Mouse (Mus musculus) erythroblast, embryonic 14.5 days (primary cell): Measurements from ENCODE around the gene Rbfox3. TPM values are rescaled to one million over a fixed set of nuclear protein-coding genes. Genes with fewer than 3 reads are reported as not detected.
"Not testable (repeated sequence)": the region's sequence is repeated elsewhere in the genome, so short reads cannot be mapped to it uniquely, and the experiment has no call there.

Source experiments
- H3K27me3 ChIP-seq: 2 replicates; pipeline ENCODE4 v1.6.1; 2012; ENCODE audit warnings: inconsistent platforms; ENCODE audit not compliant: control insufficient read depth
- H3K36me3 ChIP-seq: 2 replicates; pipeline ENCODE4 v1.6.1; 2012; ENCODE audit warnings: mild to moderate bottlenecking, inconsistent platforms; ENCODE audit not compliant: control insufficient read depth
- H3K4me1 ChIP-seq: 2 replicates; pipeline ENCODE4 v1.6.1; 2012; ENCODE audit warnings: inconsistent platforms; ENCODE audit not compliant: control insufficient read depth
- H3K4me3 ChIP-seq: replicated peaks from 2 replicates; pipeline ENCODE3; 2012; ENCODE audit warnings: moderate library complexity, mild to moderate bottlenecking, inconsistent platforms
- H3K9me3 ChIP-seq: 2 replicates; pipeline ENCODE4 v1.6.1; 2012; ENCODE audit warnings: low read length, inconsistent platforms, mixed read lengths; ENCODE audit not compliant: control insufficient read depth
- GATA1 ChIP-seq: IDR thresholded peaks from 2 replicates; pipeline ENCODE4 v1.6.1; 2012; ENCODE audit warnings: low read length, inconsistent platforms, mixed read lengths
- TAL1 ChIP-seq: IDR thresholded peaks from 3 replicates; pipeline ENCODE4 v1.6.1; 2012; ENCODE audit warnings: low read length, inconsistent platforms, mixed read lengths
- polyA plus RNA-seq: library from polyadenylated mRNA; stranded (reverse); fragments of >175 nt; gene quantifications from 2 replicates; pipeline ENCODE4 v1.2.3, GENCODE M21; 2012

Rbfox3 gene
- polyA plus RNA-seq, 1 experiment: 0.02 TPM

GRCm38 (mm10) chr11:118792163-118792915 is 119.1 kb downstream of the Rbfox3 start:
- Histone ChIP-seq H3K36me3 (no peaks in the 10 kb centered on the region), H3K9me3 (peaks cover 2% of the 10 kb centered on the region; the same call in 1 of the 2 replicates), H3K4me1 (no peaks in the 10 kb centered on the region), H3K4me3 (no peak overlapping the region), H3K27me3 (no peaks in the 10 kb centered on the region)
- TF ChIP-seq GATA1 (no peak), TAL1 (no peak)

DNA sequence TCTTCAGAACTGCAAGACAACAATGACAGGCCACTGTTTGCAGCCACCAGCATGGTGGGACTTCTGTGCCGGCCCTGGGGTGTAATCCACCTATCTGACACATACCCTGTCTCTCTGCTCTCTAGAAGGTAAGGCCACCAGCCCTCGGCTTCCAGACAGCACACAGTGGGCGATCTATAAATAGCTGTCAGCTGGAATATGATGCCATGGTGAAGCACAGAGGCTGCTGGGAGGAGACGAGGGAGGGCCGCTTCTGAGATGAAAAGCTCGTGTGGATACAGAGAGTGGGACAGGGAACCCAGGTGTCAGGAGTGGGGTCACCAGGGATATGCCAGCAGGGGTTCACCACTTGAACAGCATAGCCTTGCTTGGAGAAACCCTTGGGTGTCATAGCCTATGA is 120.0 kb downstream of the Rbfox3 start:
- Histone ChIP-seq H3K4me1 (no peaks in the 10 kb centered on the region), H3K27me3 (no peaks in the 10 kb centered on the region), H3K36me3 (no peaks in the 10 kb centered on the region), H3K4me3 (no peak overlapping the region), H3K9me3 (peaks cover 8% of the 10 kb centered on the region; the same call in 1 of the 2 replicates)
- no peak for TF ChIP-seq GATA1
- no peak for TF ChIP-seq TAL1

- Histone ChIP-seq H3K9me3 (peaks cover 16% of the 10 kb centered on the region), H3K4me3 (no peak overlapping the region), H3K27me3 (no peaks in the 10 kb centered on the region), H3K4me1 (no peaks in the 10 kb centered on the region), H3K36me3 (no peaks in the 10 kb centered on the region)
- TF ChIP-seq GATA1: no peak
These were observed 123.3 kb downstream of the Rbfox3 start for GRCm38 (mm10) chr11:118788091-118788490.

- no peaks in the 10 kb centered on the region for H3K27me3 ChIP-seq
- peaks cover 16% of the 10 kb centered on the region for H3K9me3 ChIP-seq
- H3K36me3 ChIP-seq: no peaks in the 10 kb centered on the region
- TF ChIP-seq GATA1 (no peak), TAL1 (no peak)
- no peak overlapping the region for H3K4me3 ChIP-seq
- H3K4me1 ChIP-seq: no peaks in the 10 kb centered on the region
These were observed 128.7 kb downstream of the Rbfox3 start for GRCm38 (mm10) chr11:118782677-118783076.

GRCm38 (mm10) chr11:118775753-118776152 is 135.6 kb downstream of the Rbfox3 start:
- no peak overlapping the region for H3K4me3 ChIP-seq
- no peaks in the 10 kb centered on the region for H3K4me1 ChIP-seq
- no peaks in the 10 kb centered on the region for H3K9me3 ChIP-seq
- no peaks in the 10 kb centered on the region for H3K27me3 ChIP-seq
- TF ChIP-seq GATA1 (no peak), TAL1 (no peak)
- no peaks in the 10 kb centered on the region for H3K36me3 ChIP-seq

DNA sequence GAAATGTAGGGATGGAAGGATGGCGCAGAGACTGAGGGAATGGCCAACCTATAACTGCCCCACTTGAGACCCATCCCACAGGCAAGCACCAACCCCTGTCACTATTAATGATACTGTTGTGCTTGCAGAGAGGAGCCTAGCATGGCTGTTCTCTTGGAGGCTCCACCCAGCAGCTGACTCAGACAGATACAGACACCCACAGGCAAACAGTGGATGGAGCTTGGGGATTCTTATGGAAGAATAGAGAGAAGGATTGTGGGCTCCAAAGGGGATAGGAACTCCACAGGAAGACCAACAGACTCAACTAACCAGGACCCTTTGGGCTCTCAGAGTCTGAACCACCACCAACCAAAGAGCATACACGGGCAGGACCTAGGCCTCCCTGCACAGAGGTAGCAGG is 136.6 kb downstream of the Rbfox3 start:
- H3K27me3 ChIP-seq, H3K36me3 ChIP-seq, H3K4me3 ChIP-seq, H3K4me1 ChIP-seq, H3K9me3 ChIP-seq: not testable (repeated sequence)

- H3K4me1 ChIP-seq: no peaks in the 10 kb centered on the region
- no peak overlapping the region for H3K4me3 ChIP-seq
- H3K9me3 ChIP-seq: no peaks in the 10 kb centered on the region
- H3K27me3 ChIP-seq: no peaks in the 10 kb centered on the region
- TF ChIP-seq GATA1: no peak
- TF ChIP-seq TAL1: no peak
- no peaks in the 10 kb centered on the region for H3K36me3 ChIP-seq
These were observed 138.3 kb downstream of the Rbfox3 start for GRCm38 (mm10) chr11:118773076-118773583.

GRCm38 (mm10) chr11:118771358-118771757 is 140.0 kb downstream of the Rbfox3 start:
- Histone ChIP-seq H3K4me3 (no peak overlapping the region), H3K4me1 (no peaks in the 10 kb centered on the region), H3K9me3 (no peaks in the 10 kb centered on the region), H3K36me3 (no peaks in the 10 kb centered on the region), H3K27me3 (no peaks in the 10 kb centered on the region)
- TF ChIP-seq GATA1: no peak
- no peak for TF ChIP-seq TAL1

GRCm38 (mm10) chr11:118770789-118771188 is 140.6 kb downstream of the Rbfox3 start:
- Histone ChIP-seq H3K4me3 (no peak overlapping the region), H3K27me3 (no peaks in the 10 kb centered on the region), H3K36me3 (no peaks in the 10 kb centered on the region), H3K4me1 (no peaks in the 10 kb centered on the region), H3K9me3 (no peaks in the 10 kb centered on the region)
- TF ChIP-seq GATA1: no peak
- TF ChIP-seq TAL1: no peak

GRCm38 (mm10) chr11:118769542-118769941 is 141.9 kb downstream of the Rbfox3 start:
- Histone ChIP-seq H3K9me3 (no peaks in the 10 kb centered on the region), H3K27me3 (no peaks in the 10 kb centered on the region), H3K4me1 (no peaks in the 10 kb centered on the region), H3K4me3 (no peak overlapping the region), H3K36me3 (no peaks in the 10 kb centered on the region)
- TF ChIP-seq GATA1 (no peak), TAL1 (no peak)
